Mouse (Mus musculus): ENCODE measurements around the gene Tmed9. TPM values are rescaled to one million over a fixed set of nuclear protein-coding genes. Genes with fewer than 3 reads are reported as not detected.

Tmed9 gene
- 98.3 and 191 TPM in 2 replicates for polyA plus RNA-seq (2012; ENCODE audit: low replicate concordance)

GRCm38 (mm10) chr13:55573432-55573831, at the start of gene Tmed9:
TSS of gene Tmed9 (plus strand) at chr13:55573732.

GRCm38 (mm10) chr13:55529198-55529915, 44.2 kb upstream of the Tmed9 start, which contains the start of gene Dok3:
TSS of gene Dok3 (minus strand) at chr13:55529296.

GRCm38 (mm10) chr13:55536194-55537175, 37.0 kb upstream of the Tmed9 start, which contains the start of gene Ddx41:
TSS of gene Ddx41 (minus strand) at chr13:55536658.

GRCm38 (mm10) chr13:55571027-55571751, 2.3 kb upstream of the Tmed9 start, which contains the start of gene Fam193b:
TSS of gene Fam193b (minus strand) at chr13:55571120.

GRCm38 (mm10) chr13:55599566-55600540, 26.3 kb downstream of the Tmed9 start, which contains the start of gene B4galt7:
TSS of gene B4galt7 (plus strand) at chr13:55599896.

GRCm38 (mm10) chr13:55622649-55623541, 49.4 kb downstream of the Tmed9 start, which contains the start of gene Caml:
TSS of gene Caml (plus strand) at chr13:55623005.

GRCm38 (mm10) chr13:55634639-55635127, 61.2 kb downstream of the Tmed9 start, which contains the start of gene Ddx46:
TSS of gene Ddx46 (plus strand) at chr13:55635027.

Other genes starting within 250 kb of the Tmed9 start
- gene Mxd3, start 243.9 kb upstream of the Tmed9 start, polyA plus RNA-seq (2012; ENCODE audit: low replicate concordance) = 21.1 and 29.5 TPM in 2 replicates
- 50.0 and 75.4 TPM in 2 replicates for gene Lman2, start 210.9 kb upstream of the Tmed9 start, polyA plus RNA-seq (2012; ENCODE audit: low replicate concordance)
- gene Rgs14, start 204.0 kb upstream of the Tmed9 start, polyA plus RNA-seq (2012; ENCODE audit: low replicate concordance) = 7.6 and 7.9 TPM in 2 replicates
- gene Slc34a1, start 175.5 kb upstream of the Tmed9 start, polyA plus RNA-seq (2012; ENCODE audit: low replicate concordance) = 0.12 TPM in 1 of 2 replicates, not detected in the other
- not detected in 2 replicates for gene Pfn3, start 158.5 kb upstream of the Tmed9 start, polyA plus RNA-seq (2012; ENCODE audit: low replicate concordance)
- not detected in 2 replicates for gene F12, start 146.9 kb upstream of the Tmed9 start, polyA plus RNA-seq (2012; ENCODE audit: low replicate concordance)
- 104 and 119 TPM in 2 replicates for gene Grk6, start 128.7 kb upstream of the Tmed9 start, polyA plus RNA-seq (2012; ENCODE audit: low replicate concordance)
- gene Prr7, start 109.5 kb upstream of the Tmed9 start, polyA plus RNA-seq (2012; ENCODE audit: low replicate concordance) = 7.6 and 17.6 TPM in 2 replicates
- 7.5 and 13.0 TPM in 2 replicates for gene Dbn1, start 85.6 kb upstream of the Tmed9 start, polyA plus RNA-seq (2012; ENCODE audit: low replicate concordance)
- gene Pdlim7, start 60.1 kb upstream of the Tmed9 start, polyA plus RNA-seq (2012; ENCODE audit: low replicate concordance) = 81.6 and 121 TPM in 2 replicates
- 130 and 341 TPM in 2 replicates for gene Dok3, start 44.4 kb upstream of the Tmed9 start, polyA plus RNA-seq (2012; ENCODE audit: low replicate concordance)
- 55.9 and 93.7 TPM in 2 replicates for gene Ddx41, start 37.1 kb upstream of the Tmed9 start, polyA plus RNA-seq (2012; ENCODE audit: low replicate concordance)
- gene Fam193b, start 2.6 kb upstream of the Tmed9 start, polyA plus RNA-seq (2012; ENCODE audit: low replicate concordance) = 70.3 and 217 TPM in 2 replicates
- 10.5 and 13.1 TPM in 2 replicates for gene B4galt7, start 26.2 kb downstream of the Tmed9 start, polyA plus RNA-seq (2012; ENCODE audit: low replicate concordance)
- 15.1 and 16.2 TPM in 2 replicates for gene Caml, start 49.3 kb downstream of the Tmed9 start, polyA plus RNA-seq (2012; ENCODE audit: low replicate concordance)
- gene Ddx46, start 61.3 kb downstream of the Tmed9 start, polyA plus RNA-seq (2012; ENCODE audit: low replicate concordance) = 9.6 and 22.7 TPM in 2 replicates
- 9.0 and 10.1 TPM in 2 replicates for gene B230219D22Rik, start 119.4 kb downstream of the Tmed9 start, polyA plus RNA-seq (2012; ENCODE audit: low replicate concordance)
- gene Txndc15, start 140.9 kb downstream of the Tmed9 start, polyA plus RNA-seq (2012; ENCODE audit: low replicate concordance) = 19.3 and 20.7 TPM in 2 replicates
- gene Pcbd2, start 153.6 kb downstream of the Tmed9 start, polyA plus RNA-seq (2012; ENCODE audit: low replicate concordance) = 11.1 and 23.8 TPM in 2 replicates
- gene Catsper3, start 210.8 kb downstream of the Tmed9 start, polyA plus RNA-seq (2012; ENCODE audit: low replicate concordance) = not detected in 2 replicates

All from leukemia stem cell, adult 10-12 weeks (primary cell).